Mouse (Mus musculus) G1E (cell line): ENCODE data around the gene Spock1.

Experiments used
- CTCF ChIP-seq: IDR thresholded peaks from 2 replicates; pipeline ENCODE4 v1.5.1; 2012; ENCODE audit warnings: low read depth, low read length, inconsistent platforms, mixed read lengths
- GATA2 ChIP-seq: IDR thresholded peaks from 2 replicates; pipeline ENCODE4 v1.6.1; 2012; ENCODE audit warnings: low read depth, low read length, inconsistent platforms, borderline replicate concordance

- no peak for TF ChIP-seq GATA2
- no peak for TF ChIP-seq CTCF
Observed at GRCm38 (mm10) chr13:57688926-57689325, 219.2 kb downstream of the Spock1 start.
